Mouse (Mus musculus): ENCODE results near the gene Cox6a1. TPM values are rescaled to one million over a fixed set of nuclear protein-coding genes. Genes with fewer than 3 reads are reported as not detected.

Cox6a1 gene
- polyA plus RNA-seq, 1 experiment from 2014 or later = 981 TPM

Other genes with a start within 250 kb of the Cox6a1 start
- gene Acads, start 229.6 kb downstream of the Cox6a1 start, polyA plus RNA-seq (2015; fragmentation: Nextera tagmentation; extraction: Ambion mirVana) = 85.1 and 94.7 TPM in 2 replicates
- gene Unc119b, start 214.0 kb downstream of the Cox6a1 start, polyA plus RNA-seq (2015; fragmentation: Nextera tagmentation; extraction: Ambion mirVana) = 43.7 and 48.1 TPM in 2 replicates
- gene Mlec, start 190.8 kb downstream of the Cox6a1 start, polyA plus RNA-seq (2015; fragmentation: Nextera tagmentation; extraction: Ambion mirVana) = 84.7 and 97.3 TPM in 2 replicates
- 1.7 TPM in 2 replicates for gene Cabp1, start 154.6 kb downstream of the Cox6a1 start, polyA plus RNA-seq (2015; fragmentation: Nextera tagmentation; extraction: Ambion mirVana)
- gene Pop5, start 113.1 kb downstream of the Cox6a1 start, polyA plus RNA-seq (2015; fragmentation: Nextera tagmentation; extraction: Ambion mirVana) = 114 and 123 TPM in 2 replicates
- gene Rnf10, start 76.1 kb downstream of the Cox6a1 start, polyA plus RNA-seq (2015; fragmentation: Nextera tagmentation; extraction: Ambion mirVana) = 134 and 142 TPM in 2 replicates
- 51.0 and 51.2 TPM in 2 replicates for gene Coq5, start 69.3 kb downstream of the Cox6a1 start, polyA plus RNA-seq (2015; fragmentation: Nextera tagmentation; extraction: Ambion mirVana)
- 1,617 and 1,807 TPM in 2 replicates for gene Dynll1, start 48.0 kb downstream of the Cox6a1 start, polyA plus RNA-seq (2015; fragmentation: Nextera tagmentation; extraction: Ambion mirVana)
- gene Srsf9, start 21.8 kb downstream of the Cox6a1 start, polyA plus RNA-seq (2015; fragmentation: Nextera tagmentation; extraction: Ambion mirVana) = 301 and 315 TPM in 2 replicates
- gene Gatc, start 7.8 kb downstream of the Cox6a1 start, polyA plus RNA-seq (2015; fragmentation: Nextera tagmentation; extraction: Ambion mirVana) = 27.9 and 29.2 TPM in 2 replicates
- gene Triap1, start 7.8 kb downstream of the Cox6a1 start, polyA plus RNA-seq (2015; fragmentation: Nextera tagmentation; extraction: Ambion mirVana) = 56.2 and 58.2 TPM in 2 replicates
- gene Msi1, start 80.6 kb upstream of the Cox6a1 start, polyA plus RNA-seq (2015; fragmentation: Nextera tagmentation; extraction: Ambion mirVana) = 21.1 and 22.0 TPM in 2 replicates
- gene Pla2g1b, start 117.3 kb upstream of the Cox6a1 start, polyA plus RNA-seq (2015; fragmentation: Nextera tagmentation; extraction: Ambion mirVana) = 0.61 and 1.2 TPM in 2 replicates
- 24.6 and 25.0 TPM in 2 replicates for gene Sirt4, start 135.7 kb upstream of the Cox6a1 start, polyA plus RNA-seq (2015; fragmentation: Nextera tagmentation; extraction: Ambion mirVana)
- 51.7 and 56.1 TPM in 2 replicates for gene Pxn, start 157.7 kb upstream of the Cox6a1 start, polyA plus RNA-seq (2015; fragmentation: Nextera tagmentation; extraction: Ambion mirVana)
- gene Rplp0, start 210.5 kb upstream of the Cox6a1 start, polyA plus RNA-seq (2015; fragmentation: Nextera tagmentation; extraction: Ambion mirVana) = 1,539 and 1,600 TPM in 2 replicates
- gene Gcn1l1, start 216.3 kb upstream of the Cox6a1 start, polyA plus RNA-seq (2015; fragmentation: Nextera tagmentation; extraction: Ambion mirVana) = 44.3 and 49.3 TPM in 2 replicates